ENCODE assay signal across 14 mouse cellular contexts in genomic region chr11:55974224-55974875, GRCm38 (mm10).
DNase-seq lines count a peak whose midpoint lies in the region; ATAC-seq and TF ChIP-seq lines count a peak whose summit lies in the region.
"Had no signal": no experiment of that assay in that cellular context is flagged by ENCODE, and none has a peak within 500 bp of the region (broad histone marks: within the 10 kb centered on the region; RNA-seq: fewer than 3 reads in every experiment).

No protein-coding gene starts in this region.

- 48% methylated on average over 10 of the region's 10 CpGs for WGBS in neural tube, embryonic 12.5 days
- whole genome bisulfite sequencing in kidney, adult 2 months = 39% methylated on average over 10 of the region's 10 CpGs
- 24% methylated on average over 10 of the region's 10 CpGs for WGBS in lung, adult 2 months

- TF ChIP-seq POLR2A in kidney, adult 2 months (IDR thresholded peaks at IDR 0.05; ENCODE audit: low read depth, low read length) = no peak
- no peak for TF ChIP-seq POLR2A in lung, adult 2 months (IDR thresholded peaks at IDR 0.05; ENCODE audit: borderline replicate concordance, extremely low read depth, low read depth, low read length)

- H3K4me1 ChIP-seq in neural tube, embryonic 12.5 days = peaks cover 6% of the 10 kb centered on the region; the same call in 1 of the 2 replicates
- no peaks in the 10 kb centered on the region for H3K4me1 ChIP-seq in kidney, adult 2 months (ENCODE audit: control insufficient read depth, insufficient read depth, low read length)
- H3K4me1 ChIP-seq in lung, adult 2 months (ENCODE audit: control insufficient read depth, insufficient read depth, low read length) = no peaks in the 10 kb centered on the region
- H3K4me1 ChIP-seq: limb, embryonic 12.5 days had no signal

- TF ChIP-seq CTCF in kidney, adult 2 months (conservative IDR thresholded peaks at IDR 0.05; ENCODE audit: insufficient read depth, insufficient read length, low read depth, low read length) = no peak
- no peak for TF ChIP-seq CTCF in lung, adult 2 months (IDR thresholded peaks at IDR 0.05; ENCODE audit: insufficient read depth, low read length)

- ATAC-seq in neural tube, embryonic 12.5 days (ENCODE audit: low FRiP score, low read depth) = peak; percentile 82
- ATAC-seq: Patski had no signal

- H3K4me3 ChIP-seq in neural tube, embryonic 12.5 days = no peak overlapping the region
- no peak overlapping the region for H3K4me3 ChIP-seq in kidney, adult 2 months (ENCODE audit: insufficient read depth, low read depth, low read length)
- H3K4me3 ChIP-seq in lung, adult 2 months (replicated peaks; ENCODE audit: extremely low read depth, low read depth, low read length) = no peak overlapping the region
- H3K4me3 ChIP-seq: limb, embryonic 12.5 days; myocyte had no signal

- H3K27ac ChIP-seq in neural tube, embryonic 12.5 days = peak overlapping the region; percentile 0; the same call in 1 of the 2 replicates
- H3K27ac ChIP-seq in kidney, adult 2 months (ENCODE audit: insufficient read depth, low read depth, low read length) = no peak overlapping the region
- H3K27ac ChIP-seq: limb, embryonic 12.5 days had no signal

- DNase-seq in brain, adult 2 months (ENCODE audit: low read depth, low spot score) = peak; percentile 64
- peak; percentile 23 to 25 for DNase-seq in frontal cortex, postnatal 14 days (ENCODE audit: low spot score in 2 of 2)
- DNase-seq in layer of hippocampus, adult 9-10 months (ENCODE audit: low spot score) = peak; percentile 10
- DNase-seq in kidney, adult 2 months = no peak
- no peak for DNase-seq in B cell, adult 2 months
- no peak for DNase-seq in kidney, postnatal 25 days
- no peak for DNase-seq in lung, adult 2 months
- DNase-seq: adrenal gland, postnatal 36 days; cerebellum, adult 9-11 months; lung, postnatal 14 days had no signal

- H3K9ac ChIP-seq in neural tube, embryonic 12.5 days = no peak overlapping the region
- H3K9ac ChIP-seq: limb, embryonic 12.5 days had no signal

- H3K9me3 ChIP-seq in neural tube, embryonic 12.5 days = no peaks in the 10 kb centered on the region
- H3K9me3 ChIP-seq: limb, embryonic 12.5 days had no signal

- H3K36me3 ChIP-seq in neural tube, embryonic 12.5 days = no peaks in the 10 kb centered on the region
- H3K36me3 ChIP-seq in kidney, adult 2 months (ENCODE audit: control insufficient read depth, insufficient read depth, low read length) = no peaks in the 10 kb centered on the region
- H3K36me3 ChIP-seq: limb, embryonic 12.5 days had no signal

- H3K27me3 ChIP-seq in neural tube, embryonic 12.5 days (replicated peaks) = no peaks in the 10 kb centered on the region
- no peaks in the 10 kb centered on the region for H3K27me3 ChIP-seq in kidney, adult 2 months (replicated peaks; ENCODE audit: control insufficient read depth, insufficient read depth, low read length)
- H3K27me3 ChIP-seq: limb, embryonic 12.5 days had no signal

- H3K4me2 ChIP-seq in neural tube, embryonic 12.5 days (replicated peaks) = no peak overlapping the region
- H3K4me2 ChIP-seq: limb, embryonic 12.5 days had no signal

Comparison
In these comparisons a context has a peak if more than half of its experiments do, and no peak if none do; other contexts are left out.
1. DNase-seq: peak in brain, adult 2 months (single experiment), frontal cortex, postnatal 14 days (2 of 2) and layer of hippocampus, adult 9-10 months (single experiment); none in kidney, adult 2 months (single experiment), B cell, adult 2 months (0 of 2), kidney, postnatal 25 days (0 of 2) and lung, adult 2 months (single experiment).